Mouse (Mus musculus): ENCODE measurements around the gene Vsnl1.

DNA sequence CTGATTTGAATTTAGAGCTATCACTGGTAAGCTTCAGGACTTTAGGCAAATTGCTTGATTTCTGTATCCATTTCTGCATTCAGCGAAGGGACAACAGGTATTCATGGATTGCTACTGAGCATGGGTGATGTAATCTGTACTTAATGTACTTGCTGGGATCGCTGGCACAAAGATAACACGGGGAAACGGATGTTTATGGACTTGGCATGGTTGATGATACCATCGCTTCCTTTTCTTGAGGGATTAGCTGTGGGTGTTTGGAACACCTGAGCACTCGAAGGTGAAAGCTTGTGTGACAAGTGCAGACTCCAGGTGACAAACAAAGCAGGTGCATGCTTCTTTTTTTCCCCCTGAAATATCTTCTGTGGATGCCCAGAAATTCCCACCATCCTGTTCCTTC, 18.3 kb downstream of the Vsnl1 start:
- TF ChIP-seq POLR2A (IDR thresholded peaks at IDR 0.05; ENCODE audit: low read depth, low read length) (no peak), CTCF (IDR thresholded peaks at IDR 0.05; ENCODE audit: borderline replicate concordance, insufficient read depth, low read length) (no peak)

Data from embryonic fibroblast, embryonic 13.5 days (primary cell).